Mouse (Mus musculus) cerebellum, adult 11 months (tissue): Measurements from ENCODE around the gene 4932438A13Rik.

Experiments
- DNase-seq: peaks from one replicate; pipeline ENCODE4 v3.0.0; 2022

The 4932438A13Rik gene

GRCm38 (mm10) chr3:36862721-36863275 lies at the start of gene 4932438A13Rik:
4932438A13Rik (plus strand) TSS chr3:36863104.
- peak; percentile 98 for DNase-seq

- no peak for DNase-seq
Observed at GRCm38 (mm10) chr3:36816633-36817032, 46.3 kb upstream of the 4932438A13Rik start.

- DNase-seq, result no peak
Observed at GRCm38 (mm10) chr3:36819402-36819801, 43.5 kb upstream of the 4932438A13Rik start.

GRCm38 (mm10) chr3:36821037-36821436 lies 41.9 kb upstream of the 4932438A13Rik start:
- DNase-seq, result no peak

GRCm38 (mm10) chr3:36825098-36825497 lies 37.8 kb upstream of the 4932438A13Rik start:
- DNase-seq, result no peak

- DNase-seq, result no peak
Observed at GRCm38 (mm10) chr3:36825554-36825953, 37.4 kb upstream of the 4932438A13Rik start.

- DNase-seq, result no peak
Observed at GRCm38 (mm10) chr3:36827274-36828025, 35.5 kb upstream of the 4932438A13Rik start.

- no peak for DNase-seq
Observed at GRCm38 (mm10) chr3:36830218-36830617, 32.7 kb upstream of the 4932438A13Rik start.

- DNase-seq, result no peak
Observed at GRCm38 (mm10) chr3:36834426-36834825, 28.5 kb upstream of the 4932438A13Rik start.

- DNase-seq, result no peak
Observed at GRCm38 (mm10) chr3:36834832-36835231, 28.1 kb upstream of the 4932438A13Rik start.

GRCm38 (mm10) chr3:36835525-36836203 lies 27.2 kb upstream of the 4932438A13Rik start:
- no peak for DNase-seq

- DNase-seq, result no peak
Observed at GRCm38 (mm10) chr3:36836833-36837232, 26.1 kb upstream of the 4932438A13Rik start.

GRCm38 (mm10) chr3:36840650-36841555 lies 22.0 kb upstream of the 4932438A13Rik start:
- DNase-seq, result peak; percentile 38

- DNase-seq, result no peak
Observed at GRCm38 (mm10) chr3:36853733-36854440, 9.0 kb upstream of the 4932438A13Rik start.

- DNase-seq, result no peak
Observed at GRCm38 (mm10) chr3:36861411-36862410, 1.2 kb upstream of the 4932438A13Rik start.

GRCm38 (mm10) chr3:36863427-36863826 lies 523 bp downstream of the 4932438A13Rik start:
- no peak for DNase-seq

- no peak for DNase-seq
Observed at GRCm38 (mm10) chr3:36863881-36864280, 977 bp downstream of the 4932438A13Rik start.

- no peak for DNase-seq
Observed at GRCm38 (mm10) chr3:36864466-36864865, 1.6 kb downstream of the 4932438A13Rik start.

- DNase-seq, result no peak
Observed at GRCm38 (mm10) chr3:36905372-36905771, 42.5 kb downstream of the 4932438A13Rik start.

- DNase-seq, result no peak
Observed at GRCm38 (mm10) chr3:36917832-36918231, 54.9 kb downstream of the 4932438A13Rik start.

GRCm38 (mm10) chr3:36918322-36918721 lies 55.4 kb downstream of the 4932438A13Rik start:
- DNase-seq, result no peak
